13 mouse cellular contexts compared by ENCODE assay signal in genomic region chr13:107362806-107363687, GRCm38 (mm10).
DNase-seq lines count a peak whose midpoint lies in the region; ATAC-seq and TF ChIP-seq lines count a peak whose summit lies in the region.
"Had no signal": no experiment of that assay in that cellular context is flagged by ENCODE, and none has a peak within 500 bp of the region (broad histone marks: within the 10 kb centered on the region; RNA-seq: fewer than 3 reads in every experiment).

No protein-coding gene starts in this region.

- H3K4me3 ChIP-seq in heart, embryonic 10.5 days: no peak overlapping the region
- no peak overlapping the region for H3K4me3 ChIP-seq in left cerebral cortex, adult 2 months
- H3K4me3 ChIP-seq: hindbrain, embryonic 12.5 days; liver, embryonic 13.5 days; neural tube, embryonic 15.5 days had no signal

- no peaks in the 10 kb centered on the region for H3K9me3 ChIP-seq in heart, embryonic 10.5 days
- H3K9me3 ChIP-seq: hindbrain, embryonic 12.5 days; liver, embryonic 13.5 days; neural tube, embryonic 15.5 days had no signal

- WGBS in heart, embryonic 10.5 days: 75% methylated on average over 8 of the region's 8 CpGs

- peak; percentile 72 to 73 for DNase-seq in cerebellum, postnatal 10 days
- DNase-seq in cerebellum, adult 8-10 months: no peak
- DNase-seq in heart, postnatal 14 days: peak; percentile 24 to 29
- no peak for DNase-seq in heart, embryonic 10.5 days (ENCODE audit: low spot score)
- no peak for DNase-seq in left cerebral cortex, adult 2 months (ENCODE audit: extremely low spot score in 1 of 2, low spot score in 2 of 2)
- DNase-seq in left cerebral cortex, adult 11 months (ENCODE audit: low spot score): no peak
- DNase-seq in adrenal gland, adult 8-10 months: peak; percentile 24
- DNase-seq: kidney, adult 18-20 months; liver, embryonic 13.5 days; thymus, adult 2 months had no signal

- no peak overlapping the region for H3K27ac ChIP-seq in heart, embryonic 10.5 days
- peak overlapping the region; percentile 32; the same call in 1 of the 2 replicates for H3K27ac ChIP-seq in left cerebral cortex, adult 2 months
- H3K27ac ChIP-seq: hindbrain, embryonic 12.5 days; liver, embryonic 13.5 days; neural tube, embryonic 15.5 days had no signal

- ATAC-seq in megakaryocyte-erythroid progenitor cell, adult 5-6 weeks (replicated peaks; ENCODE audit: low FRiP score, low TSS enrichment, poor library complexity, severe bottlenecking): no peak

- intact Hi-C loops in heart, postnatal 14 days (cut with DNase I): no loop called here
- intact Hi-C loops in left cerebral cortex, adult 2 months (cut with DNase I): no loop called here

- H3K4me1 ChIP-seq in heart, embryonic 10.5 days: no peaks in the 10 kb centered on the region
- H3K4me1 ChIP-seq: hindbrain, embryonic 12.5 days; liver, embryonic 13.5 days; neural tube, embryonic 15.5 days had no signal

- TF ChIP-seq CTCF in left cerebral cortex, adult 2 months (IDR thresholded peaks at IDR 0.05): no peak

- no peaks in the 10 kb centered on the region for H3K27me3 ChIP-seq in heart, embryonic 10.5 days (ENCODE audit: insufficient read depth, poor library complexity, severe bottlenecking)
- H3K27me3 ChIP-seq: hindbrain, embryonic 12.5 days; liver, embryonic 13.5 days; neural tube, embryonic 15.5 days had no signal

- H3K36me3 ChIP-seq in heart, embryonic 10.5 days: no peaks in the 10 kb centered on the region
- H3K36me3 ChIP-seq: hindbrain, embryonic 12.5 days; liver, embryonic 13.5 days; neural tube, embryonic 15.5 days had no signal

Comparison
In these comparisons a context has a peak if more than half of its experiments do, and no peak if none do; other contexts are left out.
1. DNase-seq: peak in cerebellum, postnatal 10 days (2 of 2), heart, postnatal 14 days (2 of 2) and adrenal gland, adult 8-10 months (single experiment); none in cerebellum, adult 8-10 months (single experiment), heart, embryonic 10.5 days (single experiment), left cerebral cortex, adult 2 months (0 of 2) and left cerebral cortex, adult 11 months (single experiment).